Mouse (Mus musculus) testis, adult 2 months (tissue): ENCODE data around the gene Cracr2a.

Source experiments
- CTCF ChIP-seq: fragments of 200-500 bp; IDR thresholded peaks from 2 replicates; pipeline ENCODE4 v1.5.1; 2012; ENCODE audit warnings: low read depth, mild to moderate bottlenecking, inconsistent platforms, low read length, moderate library complexity; ENCODE audit not compliant: control insufficient read depth, insufficient read depth, insufficient replicate concordance
- POLR2A ChIP-seq: fragments of 200-500 bp; IDR thresholded peaks from 2 replicates; pipeline ENCODE4 v1.6.1; 2012; ENCODE audit warnings: low read depth, mild to moderate bottlenecking, inconsistent platforms, low read length, moderate library complexity; ENCODE audit not compliant: control insufficient read depth

DNA sequence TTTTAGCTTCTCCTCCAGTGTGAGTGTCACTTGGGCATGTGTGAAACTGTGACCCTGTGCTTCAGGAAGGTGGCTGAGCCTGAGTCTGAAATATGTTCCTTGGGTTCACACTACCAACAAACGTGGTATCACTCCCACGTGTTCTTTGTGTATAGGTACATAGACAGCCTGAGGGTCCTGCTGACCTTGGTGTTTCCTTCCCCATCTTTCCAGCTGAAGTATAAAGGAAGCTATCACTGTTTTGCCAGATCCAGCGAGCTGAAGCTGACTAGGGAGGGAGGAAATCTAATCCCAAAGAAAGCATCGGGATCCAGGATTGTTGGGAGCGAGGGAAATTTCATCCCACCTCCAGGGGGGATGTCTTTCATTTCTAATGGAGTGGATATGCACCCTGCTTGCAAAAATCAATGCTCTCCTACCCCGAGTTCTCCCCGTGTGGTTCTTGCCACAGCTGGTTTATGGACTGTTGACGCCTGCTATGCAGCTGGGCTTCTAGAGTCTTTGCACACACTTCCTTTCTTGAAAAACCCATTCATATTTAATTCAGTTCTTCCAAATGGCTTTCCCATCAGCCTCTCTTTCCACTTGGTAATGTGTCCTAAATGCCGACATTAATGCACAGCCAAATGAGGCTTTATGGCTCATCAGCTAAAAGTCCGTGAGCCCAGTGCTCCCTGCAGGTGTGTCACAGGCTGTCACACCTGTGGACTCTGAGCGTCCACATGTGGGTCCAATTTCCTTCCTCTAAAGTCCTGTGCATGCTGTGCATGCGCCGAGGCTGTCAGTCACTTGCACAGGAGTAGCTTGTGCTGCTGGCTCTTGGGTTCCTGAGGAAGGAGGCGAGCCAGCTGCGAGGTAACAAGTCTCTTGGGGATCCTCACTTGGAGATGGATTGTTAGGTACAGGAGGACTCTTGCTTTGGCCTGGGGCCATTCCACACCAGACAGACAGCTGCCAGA lies 44.2 kb downstream of the Cracr2a start:
- TF ChIP-seq CTCF (no peak), POLR2A (no peak)
